Mouse (Mus musculus) cerebellum, postnatal 10 days (tissue): ENCODE measurements at regions not wholly inside any gene's neighbourhood (a gene's known extent, or its start where the extent isn't known, plus 50 kb on each side); places are given as distances from the start of the nearest gene placed in this dataset.

ENCODE experiments used
- DNase-seq, 2 experiments: peaks; one replicate each; pipeline ENCODE4 v3.0.0; 2021; ENCODE audit warnings: mixed read lengths in 2 of 2

GRCm38 (mm10) chr4:54611990-54612980 lies 332.6 kb upstream of the Zfp462 start:
- DNase-seq: no peak

- peak; percentile 42 to 57 for DNase-seq
These were observed 331.8 kb upstream of the Zfp462 start for GRCm38 (mm10) chr4:54613076-54613475.

GRCm38 (mm10) chr4:54613611-54614010 lies 331.2 kb upstream of the Zfp462 start:
- DNase-seq: peak in 1 of 2 experiments; percentile 14

GRCm38 (mm10) chr4:54615886-54616285 lies 329.0 kb upstream of the Zfp462 start:
- DNase-seq: no peak

GRCm38 (mm10) chr4:54624024-54624873 lies 320.6 kb upstream of the Zfp462 start:
- DNase-seq: no peak

GRCm38 (mm10) chr4:54636986-54637641 lies 307.7 kb upstream of the Zfp462 start:
- peak in 1 of 2 experiments; percentile 38 for DNase-seq

- no peak for DNase-seq
These were observed 298.8 kb upstream of the Zfp462 start for GRCm38 (mm10) chr4:54646033-54646432.

GRCm38 (mm10) chr4:54646459-54646858 lies 298.4 kb upstream of the Zfp462 start:
- DNase-seq: no peak

- DNase-seq: peak; percentile 52 to 54
These were observed 296.6 kb upstream of the Zfp462 start for GRCm38 (mm10) chr4:54648254-54648653.

- DNase-seq: no peak
These were observed 293.2 kb upstream of the Zfp462 start for GRCm38 (mm10) chr4:54651646-54652110.

- peak; percentile 17 to 38 for DNase-seq
These were observed 292.5 kb upstream of the Zfp462 start for GRCm38 (mm10) chr4:54652111-54653021.

- peak; percentile 43 to 57 for DNase-seq
These were observed 291.6 kb upstream of the Zfp462 start for GRCm38 (mm10) chr4:54653097-54653776.
